Mouse (Mus musculus): Measurements from ENCODE around the gene Gm29797. TPM values are rescaled to one million over a fixed set of nuclear protein-coding genes. Genes with fewer than 3 reads are reported as not detected.

Gene Gm29797
- polyA plus RNA-seq, 1 experiment from 2014 or later: not detected

GRCm38 (mm10) chr2:181689466-181690160 is 32.8 kb downstream of the Gm29797 start:
- H3K4me1 ChIP-seq: peaks cover 19% of the 10 kb centered on the region
- H3K27me3 ChIP-seq (replicated peaks): no peaks in the 10 kb centered on the region
- 92% methylated on average over 10 of the region's 10 CpGs for WGBS
- H3K4me2 ChIP-seq: no peak overlapping the region
- peaks cover 20% of the 10 kb centered on the region; the same call in 1 of the 2 replicates for H3K36me3 ChIP-seq (replicated peaks)
- no peaks in the 10 kb centered on the region for H3K9me3 ChIP-seq
- no peak overlapping the region for H3K4me3 ChIP-seq
- H3K27ac ChIP-seq: no peak overlapping the region
- H3K9ac ChIP-seq: no peak overlapping the region
- ATAC-seq (replicated peaks): no peak

GRCm38 (mm10) chr2:181691083-181691482 is 34.2 kb downstream of the Gm29797 start:
- ATAC-seq (replicated peaks): no peak

DNA sequence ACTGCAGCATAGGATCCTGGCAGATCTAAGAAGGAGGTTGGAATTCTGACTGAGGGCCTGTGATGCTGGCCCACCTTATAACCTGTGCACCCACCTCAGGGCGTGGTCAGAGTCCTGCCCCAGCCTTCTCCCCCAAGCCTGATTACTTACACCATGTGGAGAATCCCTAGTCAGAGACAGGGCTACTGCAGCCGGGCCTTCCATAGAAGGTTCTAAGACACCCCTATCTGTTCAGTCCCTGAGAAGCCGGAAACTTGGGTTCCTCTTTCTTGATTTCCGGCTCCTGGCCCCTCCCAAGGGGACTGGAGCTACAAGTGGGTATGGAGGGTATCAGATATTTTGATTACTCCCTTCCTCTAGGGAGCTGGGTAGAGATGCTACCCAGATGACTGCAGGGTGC is 34.7 kb downstream of the Gm29797 start:
- Histone ChIP-seq H3K27me3 (replicated peaks) (no peaks in the 10 kb centered on the region), H3K9ac (no peak overlapping the region), H3K4me1 (peaks cover 19% of the 10 kb centered on the region), H3K27ac (no peak overlapping the region), H3K36me3 (replicated peaks) (peaks cover 7% of the 10 kb centered on the region; the same call in 1 of the 2 replicates), H3K4me3 (no peak overlapping the region), H3K9me3 (no peaks in the 10 kb centered on the region), H3K4me2 (no peak overlapping the region)
- 87% methylated on average over 4 of the region's 4 CpGs for WGBS
- ATAC-seq (replicated peaks): no peak

More at GRCm38 (mm10) chr2:181691083-181691482, 34.2 kb downstream of the Gm29797 start:
- Histone ChIP-seq H3K9ac (no peak overlapping the region), H3K9me3 (no peaks in the 10 kb centered on the region), H3K4me1 (peaks cover 19% of the 10 kb centered on the region), H3K27me3 (replicated peaks) (no peaks in the 10 kb centered on the region), H3K4me2 (no peak overlapping the region), H3K36me3 (replicated peaks) (peaks cover 11% of the 10 kb centered on the region; the same call in 1 of the 2 replicates), H3K4me3 (no peak overlapping the region), H3K27ac (no peak overlapping the region)
- 85% methylated on average over 6 of the region's 6 CpGs for WGBS

GRCm38 (mm10) chr2:181692304-181692703 is 35.5 kb downstream of the Gm29797 start:
- WGBS: 94% methylated on average over 3 of the region's 3 CpGs
- Histone ChIP-seq H3K27ac (no peak overlapping the region), H3K27me3 (replicated peaks) (no peaks in the 10 kb centered on the region), H3K4me3 (peak overlapping the region; percentile 70; the same call in 1 of the 2 replicates), H3K36me3 (replicated peaks) (peaks cover 7% of the 10 kb centered on the region; the same call in 1 of the 2 replicates), H3K9ac (0 out of 2 replicates have a peak overlapping the region, but pooled peaks have one; percentile 86), H3K4me1 (peaks cover 19% of the 10 kb centered on the region), H3K4me2 (peak overlapping the region; percentile 96), H3K9me3 (no peaks in the 10 kb centered on the region)
- no peak for ATAC-seq (replicated peaks)

- peak; percentile 88 for ATAC-seq (replicated peaks)
- Histone ChIP-seq H3K4me3 (peak within 1 kb of the TSS; percentile 70), H3K9me3 (no peaks in the 10 kb centered on the region), H3K9ac (peak within 1 kb of the TSS; percentile 86), H3K4me1 (peaks cover 19% of the 10 kb centered on the region), H3K27me3 (replicated peaks) (no peaks in the 10 kb centered on the region), H3K27ac (peak within 1 kb of the TSS; percentile 79), H3K36me3 (replicated peaks) (peaks cover 4% of the 10 kb centered on the region; the same call in 1 of the 2 replicates), H3K4me2 (peak within 1 kb of the TSS; percentile 96)
- WGBS: 0% methylated on average over 75 of the region's 75 CpGs
These were observed 36.8 kb downstream of the Gm29797 start, which contains the start of gene Rgs19 for GRCm38 (mm10) chr2:181693339-181694280. Rgs19 (minus strand) TSS chr2:181693977.

DNA sequence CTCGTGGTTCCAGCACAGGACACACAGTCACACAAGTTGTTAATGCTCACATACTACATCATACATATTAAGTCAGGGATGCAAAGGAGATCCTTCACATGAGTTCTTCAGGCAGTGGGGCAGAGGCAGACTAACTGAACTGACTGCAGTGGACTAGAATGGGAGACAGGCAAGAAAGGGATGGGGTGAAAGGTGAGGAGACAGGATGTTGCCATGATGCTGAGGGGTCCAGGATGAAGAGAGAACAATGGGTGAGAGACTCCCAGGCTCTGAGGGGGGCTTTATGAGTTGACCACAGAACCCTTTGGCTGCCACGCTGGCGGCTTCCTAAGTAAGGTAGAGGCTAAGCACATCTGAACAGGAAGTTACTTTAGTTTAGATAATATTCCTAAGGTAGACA is 37.7 kb downstream of the Gm29797 start:
- no peak overlapping the region; the same call in 1 of the 2 replicates for H3K4me3 ChIP-seq
- H3K9me3 ChIP-seq: no peaks in the 10 kb centered on the region
- H3K4me2 ChIP-seq: peak overlapping the region; percentile 96
- WGBS: 83% methylated on average over 3 of the region's 3 CpGs
- H3K36me3 ChIP-seq (replicated peaks): no peaks in the 10 kb centered on the region
- H3K4me1 ChIP-seq: peaks cover 19% of the 10 kb centered on the region
- H3K27me3 ChIP-seq (replicated peaks): no peaks in the 10 kb centered on the region
- ATAC-seq (replicated peaks): no peak
- no peak overlapping the region for H3K27ac ChIP-seq
- no peak overlapping the region for H3K9ac ChIP-seq

- H3K9ac ChIP-seq: no peak overlapping the region
- H3K27me3 ChIP-seq (replicated peaks): no peaks in the 10 kb centered on the region
- H3K9me3 ChIP-seq: no peaks in the 10 kb centered on the region
- no peaks in the 10 kb centered on the region for H3K36me3 ChIP-seq (replicated peaks)
- H3K4me1 ChIP-seq: peaks cover 19% of the 10 kb centered on the region
- ATAC-seq (replicated peaks): no peak
- no peak overlapping the region for H3K4me3 ChIP-seq
- H3K27ac ChIP-seq: no peak overlapping the region
- WGBS: 77% methylated on average over 1 of the region's 1 CpGs
- H3K4me2 ChIP-seq: no peak overlapping the region
These were observed 38.9 kb downstream of the Gm29797 start for GRCm38 (mm10) chr2:181695776-181696175.

DNA sequence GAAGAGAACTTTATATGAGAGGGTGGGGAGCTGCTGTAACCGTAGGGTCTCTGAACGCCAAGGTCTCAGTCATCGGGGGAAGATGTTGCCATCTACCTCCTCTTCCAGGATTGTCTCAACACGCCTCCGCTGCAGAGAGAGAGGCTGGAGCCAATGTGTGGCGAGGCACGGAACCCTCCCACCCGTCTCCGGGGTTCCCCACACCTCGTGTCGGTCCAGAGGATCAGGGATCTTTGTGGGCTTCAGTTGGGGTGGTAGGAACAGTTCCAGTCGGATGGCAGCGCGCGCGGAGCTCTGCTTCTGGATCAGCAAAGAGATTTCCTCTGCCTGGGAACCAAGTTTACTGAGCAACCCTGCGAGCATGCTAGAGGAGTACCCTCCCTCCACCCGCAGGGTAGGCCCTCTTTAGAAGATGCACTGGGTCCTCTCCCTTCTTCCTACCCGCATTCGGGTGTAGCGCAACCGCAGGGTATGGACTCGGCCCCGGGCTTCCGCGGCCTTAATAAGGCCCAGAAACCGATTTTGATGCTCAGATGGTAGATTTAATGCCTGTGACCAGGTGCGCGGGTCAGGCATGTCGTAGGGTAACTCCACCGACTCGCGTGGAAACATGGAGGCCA is 40.1 kb downstream of the Gm29797 start:
- H3K27me3 ChIP-seq (replicated peaks): no peaks in the 10 kb centered on the region
- no peak overlapping the region for H3K4me3 ChIP-seq
- H3K4me1 ChIP-seq: peaks cover 19% of the 10 kb centered on the region
- ATAC-seq (replicated peaks): no peak
- no peak overlapping the region for H3K9ac ChIP-seq
- no peaks in the 10 kb centered on the region for H3K9me3 ChIP-seq
- no peaks in the 10 kb centered on the region for H3K36me3 ChIP-seq (replicated peaks)
- H3K4me2 ChIP-seq: no peak overlapping the region
- WGBS: 79% methylated on average over 33 of the region's 33 CpGs
- no peak overlapping the region for H3K27ac ChIP-seq

GRCm38 (mm10) chr2:181698241-181698640 is 41.4 kb downstream of the Gm29797 start, which contains the start of gene Lkaaear1:
Lkaaear1 (minus strand) TSS chr2:181698442.
- H3K9ac ChIP-seq: no peak within 1 kb of the TSS
- H3K36me3 ChIP-seq (replicated peaks): no peaks in the 10 kb centered on the region
- H3K27ac ChIP-seq: no peak within 1 kb of the TSS
- H3K4me2 ChIP-seq: no peak within 1 kb of the TSS
- H3K4me1 ChIP-seq: peaks cover 6% of the 10 kb centered on the region
- no peak for ATAC-seq (replicated peaks)
- H3K9me3 ChIP-seq: no peaks in the 10 kb centered on the region
- no peaks in the 10 kb centered on the region for H3K27me3 ChIP-seq (replicated peaks)
- no peak within 1 kb of the TSS for H3K4me3 ChIP-seq
- WGBS: 38% methylated on average over 5 of the region's 5 CpGs

- ATAC-seq (replicated peaks): no peak
- H3K36me3 ChIP-seq (replicated peaks): no peaks in the 10 kb centered on the region
- no peak overlapping the region for H3K4me3 ChIP-seq
- H3K4me2 ChIP-seq: no peak overlapping the region
- 36% methylated on average over 4 of the region's 4 CpGs for WGBS
- H3K9ac ChIP-seq: no peak overlapping the region
- no peak overlapping the region for H3K27ac ChIP-seq
- H3K4me1 ChIP-seq: no peaks in the 10 kb centered on the region
- H3K9me3 ChIP-seq: no peaks in the 10 kb centered on the region
- H3K27me3 ChIP-seq (replicated peaks): no peaks in the 10 kb centered on the region
These were observed 49.8 kb downstream of the Gm29797 start for GRCm38 (mm10) chr2:181706668-181707067.

Measured in midbrain, embryonic 15.5 days (tissue).